Mouse (Mus musculus): ENCODE measurements at regions not wholly inside any gene's neighbourhood (a gene's known extent, or its start where the extent isn't known, plus 50 kb on each side); places are given as distances from the start of the nearest gene placed in this dataset.

GRCm38 (mm10) chr11:18448879-18449278 lies 495.2 kb upstream of the Etaa1 start:
- H3K27ac ChIP-seq (replicated peaks; ENCODE audit: low read depth, low read length) = no peak overlapping the region
- 98% methylated on average over 1 of the region's 1 CpGs for WGBS
- H3K27me3 ChIP-seq (ENCODE audit: control insufficient read depth, insufficient read depth, low read length) = no peaks in the 10 kb centered on the region
- no peak for DNase-seq (ENCODE audit: low spot score)
- no peak overlapping the region for H3K4me2 ChIP-seq (ENCODE audit: low read depth, severe bottlenecking)
- no peaks in the 10 kb centered on the region for H3K36me3 ChIP-seq (ENCODE audit: control insufficient read depth, insufficient read depth, low read length)
- no peak overlapping the region for H3K4me3 ChIP-seq (ENCODE audit: low read depth, low read length)
- no peak for ATAC-seq (ENCODE audit: insufficient number of reproducible peaks, low FRiP score, low TSS enrichment, low read depth)
- H3K9ac ChIP-seq (ENCODE audit: low read length) = no peak overlapping the region
- no peaks in the 10 kb centered on the region for H3K9me3 ChIP-seq (ENCODE audit: control insufficient read depth, low read length)
- H3K4me1 ChIP-seq (ENCODE audit: control insufficient read depth, insufficient read depth, low read length) = no peaks in the 10 kb centered on the region

- H3K4me2 ChIP-seq (ENCODE audit: low read depth, severe bottlenecking) = no peak overlapping the region
- H3K9ac ChIP-seq (ENCODE audit: low read length) = no peak overlapping the region
- no peak for DNase-seq (ENCODE audit: low spot score)
- H3K4me3 ChIP-seq (ENCODE audit: low read depth, low read length) = no peak overlapping the region
- no peaks in the 10 kb centered on the region for H3K4me1 ChIP-seq (ENCODE audit: control insufficient read depth, insufficient read depth, low read length)
- H3K36me3 ChIP-seq (ENCODE audit: control insufficient read depth, insufficient read depth, low read length) = no peaks in the 10 kb centered on the region
- WGBS = 53% methylated on average over 8 of the region's 8 CpGs
- H3K9me3 ChIP-seq (ENCODE audit: control insufficient read depth, low read length) = no peaks in the 10 kb centered on the region
- ATAC-seq (ENCODE audit: insufficient number of reproducible peaks, low FRiP score, low TSS enrichment, low read depth) = no peak
- H3K27me3 ChIP-seq (ENCODE audit: control insufficient read depth, insufficient read depth, low read length) = no peaks in the 10 kb centered on the region
- no peak overlapping the region for H3K27ac ChIP-seq (replicated peaks; ENCODE audit: low read depth, low read length)
Observed at GRCm38 (mm10) chr11:18444600-18444999, 490.9 kb upstream of the Etaa1 start.

- Histone ChIP-seq H3K9ac (ENCODE audit: low read length) (no peak overlapping the region), H3K4me3 (ENCODE audit: low read depth, low read length) (no peak overlapping the region), H3K36me3 (ENCODE audit: control insufficient read depth, insufficient read depth, low read length) (no peaks in the 10 kb centered on the region), H3K27me3 (ENCODE audit: control insufficient read depth, insufficient read depth, low read length) (no peaks in the 10 kb centered on the region), H3K27ac (replicated peaks; ENCODE audit: low read depth, low read length) (no peak overlapping the region), H3K4me1 (ENCODE audit: control insufficient read depth, insufficient read depth, low read length) (no peaks in the 10 kb centered on the region), H3K4me2 (ENCODE audit: low read depth, severe bottlenecking) (no peak overlapping the region), H3K9me3 (ENCODE audit: control insufficient read depth, low read length) (no peaks in the 10 kb centered on the region)
- 42% methylated on average over 5 of the region's 5 CpGs for WGBS
- DNase-seq (ENCODE audit: low spot score) (no peak), ATAC-seq (ENCODE audit: insufficient number of reproducible peaks, low FRiP score, low TSS enrichment, low read depth) (0 out of 2 replicates have a peak, but pooled peaks have one; percentile 35)
Observed at GRCm38 (mm10) chr11:18444101-18444500, 490.4 kb upstream of the Etaa1 start.

DNA sequence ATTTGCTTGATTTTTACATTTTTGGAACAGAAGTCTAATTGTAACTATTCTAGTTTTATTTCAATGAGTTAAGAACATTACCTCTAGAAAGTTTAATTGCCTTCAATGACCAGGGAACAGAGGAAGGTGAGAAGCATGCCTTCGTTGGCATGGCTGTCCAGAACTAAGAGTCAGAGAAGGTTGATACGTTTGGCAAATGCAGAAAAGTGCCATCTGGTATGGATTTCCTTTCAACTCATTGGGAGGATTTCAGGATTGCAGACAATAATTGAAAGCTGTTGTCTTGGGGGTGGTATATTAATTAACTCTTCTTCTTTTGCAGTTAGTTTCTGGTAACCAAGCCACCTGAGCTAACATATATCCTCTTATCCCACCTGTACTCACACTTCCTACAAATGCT lies 489.5 kb upstream of the Etaa1 start:
- WGBS = 75% methylated on average over 2 of the region's 2 CpGs
- no peak for DNase-seq (ENCODE audit: low spot score)
- Histone ChIP-seq H3K27me3 (ENCODE audit: control insufficient read depth, insufficient read depth, low read length) (no peaks in the 10 kb centered on the region), H3K4me3 (ENCODE audit: low read depth, low read length) (no peak overlapping the region), H3K27ac (replicated peaks; ENCODE audit: low read depth, low read length) (no peak overlapping the region), H3K4me2 (ENCODE audit: low read depth, severe bottlenecking) (no peak overlapping the region), H3K9ac (ENCODE audit: low read length) (no peak overlapping the region), H3K4me1 (ENCODE audit: control insufficient read depth, insufficient read depth, low read length) (no peaks in the 10 kb centered on the region), H3K36me3 (ENCODE audit: control insufficient read depth, insufficient read depth, low read length) (no peaks in the 10 kb centered on the region), H3K9me3 (ENCODE audit: control insufficient read depth, low read length) (no peaks in the 10 kb centered on the region)
- no peak for ATAC-seq (ENCODE audit: insufficient number of reproducible peaks, low FRiP score, low TSS enrichment, low read depth)

GRCm38 (mm10) chr11:18437834-18438611 lies 484.3 kb upstream of the Etaa1 start:
- Histone ChIP-seq H3K9me3 (ENCODE audit: control insufficient read depth, low read length) (no peaks in the 10 kb centered on the region), H3K27me3 (ENCODE audit: control insufficient read depth, insufficient read depth, low read length) (no peaks in the 10 kb centered on the region), H3K4me2 (ENCODE audit: low read depth, severe bottlenecking) (no peak overlapping the region), H3K4me1 (ENCODE audit: control insufficient read depth, insufficient read depth, low read length) (no peaks in the 10 kb centered on the region), H3K4me3 (ENCODE audit: low read depth, low read length) (no peak overlapping the region), H3K36me3 (ENCODE audit: control insufficient read depth, insufficient read depth, low read length) (no peaks in the 10 kb centered on the region), H3K27ac (replicated peaks; ENCODE audit: low read depth, low read length) (no peak overlapping the region), H3K9ac (ENCODE audit: low read length) (no peak overlapping the region)
- WGBS = 45% methylated on average over 6 of the region's 6 CpGs
- no peak for DNase-seq (ENCODE audit: low spot score)
- ATAC-seq (ENCODE audit: insufficient number of reproducible peaks, low FRiP score, low TSS enrichment, low read depth) = no peak

DNA sequence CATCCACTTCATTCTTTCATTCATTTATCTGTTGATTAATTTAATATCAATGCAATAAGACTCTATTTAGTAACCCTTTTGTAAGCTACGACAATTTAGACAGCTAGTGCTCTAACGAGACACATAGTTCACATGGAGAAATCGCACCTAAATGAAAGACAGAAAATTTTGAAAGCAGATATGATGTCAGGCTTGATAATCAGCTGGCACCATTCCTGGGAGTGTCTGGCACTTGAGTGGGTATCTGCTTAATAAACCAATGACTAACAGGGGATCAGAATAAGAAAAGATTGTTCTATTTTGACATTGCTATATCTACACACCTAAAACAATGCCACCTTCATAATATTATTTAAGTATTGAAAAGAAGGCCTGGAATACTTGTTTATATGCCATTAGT lies 467.4 kb upstream of the Etaa1 start:
- DNase-seq (ENCODE audit: low spot score) (no peak), ATAC-seq (ENCODE audit: insufficient number of reproducible peaks, low FRiP score, low TSS enrichment, low read depth) (no peak)
- Histone ChIP-seq H3K36me3 (ENCODE audit: control insufficient read depth, insufficient read depth, low read length) (no peaks in the 10 kb centered on the region), H3K27ac (replicated peaks; ENCODE audit: low read depth, low read length) (no peak overlapping the region), H3K9ac (ENCODE audit: low read length) (no peak overlapping the region), H3K4me3 (ENCODE audit: low read depth, low read length) (no peak overlapping the region), H3K9me3 (ENCODE audit: control insufficient read depth, low read length) (no peaks in the 10 kb centered on the region), H3K27me3 (ENCODE audit: control insufficient read depth, insufficient read depth, low read length) (no peaks in the 10 kb centered on the region), H3K4me1 (ENCODE audit: control insufficient read depth, insufficient read depth, low read length) (no peaks in the 10 kb centered on the region), H3K4me2 (ENCODE audit: low read depth, severe bottlenecking) (no peak overlapping the region)
- 92% methylated on average over 3 of the region's 3 CpGs for WGBS

- 66% methylated on average over 1 of the region's 1 CpGs for WGBS
- no peak overlapping the region for H3K4me2 ChIP-seq (ENCODE audit: low read depth, severe bottlenecking)
- ATAC-seq (ENCODE audit: insufficient number of reproducible peaks, low FRiP score, low TSS enrichment, low read depth) (no peak), DNase-seq (ENCODE audit: low spot score) (no peak)
- H3K4me3 ChIP-seq (ENCODE audit: low read depth, low read length) = no peak overlapping the region
- H3K9me3 ChIP-seq (ENCODE audit: control insufficient read depth, low read length) = no peaks in the 10 kb centered on the region
- no peaks in the 10 kb centered on the region for H3K4me1 ChIP-seq (ENCODE audit: control insufficient read depth, insufficient read depth, low read length)
- H3K36me3 ChIP-seq (ENCODE audit: control insufficient read depth, insufficient read depth, low read length) = no peaks in the 10 kb centered on the region
- H3K27me3 ChIP-seq (ENCODE audit: control insufficient read depth, insufficient read depth, low read length) = no peaks in the 10 kb centered on the region
- no peak overlapping the region for H3K9ac ChIP-seq (ENCODE audit: low read length)
- H3K27ac ChIP-seq (replicated peaks; ENCODE audit: low read depth, low read length) = no peak overlapping the region
Observed at GRCm38 (mm10) chr11:18413769-18414168, 460.1 kb upstream of the Etaa1 start.

DNA sequence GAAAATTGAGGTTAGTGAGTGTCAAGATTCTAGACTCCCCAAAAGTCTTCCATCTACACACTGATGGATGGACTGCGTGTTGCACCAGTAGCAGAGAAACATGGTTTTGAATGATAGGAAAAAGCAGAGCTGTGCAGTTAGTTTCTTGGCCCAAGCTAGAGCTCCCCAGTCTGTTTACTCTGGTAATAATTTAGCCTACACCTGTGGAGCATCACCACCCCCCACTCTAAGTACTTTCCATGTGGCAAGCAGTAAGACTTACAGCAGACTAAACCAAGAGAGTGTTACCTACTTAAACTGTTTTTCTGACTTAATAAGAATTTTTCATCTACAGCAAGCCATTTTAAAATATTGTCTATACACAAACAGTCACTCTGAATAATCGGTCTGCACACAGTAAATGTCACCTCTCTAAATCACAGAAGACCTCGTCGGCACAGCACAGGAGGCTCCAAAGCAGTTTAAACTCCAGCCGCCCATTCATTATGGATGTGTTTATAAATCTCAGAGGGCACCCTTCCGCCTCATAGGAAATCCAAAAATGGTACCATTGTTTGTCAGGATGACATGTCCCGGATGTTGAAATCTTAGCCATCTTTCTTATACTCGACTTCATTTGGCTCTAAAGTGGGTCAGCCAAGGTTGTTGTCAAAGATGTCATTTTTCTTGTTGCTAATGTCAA lies 454.5 kb upstream of the Etaa1 start:
- Histone ChIP-seq H3K9me3 (ENCODE audit: control insufficient read depth, low read length) (no peaks in the 10 kb centered on the region), H3K4me3 (ENCODE audit: low read depth, low read length) (no peak overlapping the region), H3K27ac (replicated peaks; ENCODE audit: low read depth, low read length) (no peak overlapping the region), H3K27me3 (ENCODE audit: control insufficient read depth, insufficient read depth, low read length) (no peaks in the 10 kb centered on the region), H3K4me1 (ENCODE audit: control insufficient read depth, insufficient read depth, low read length) (no peaks in the 10 kb centered on the region), H3K4me2 (ENCODE audit: low read depth, severe bottlenecking) (no peak overlapping the region), H3K9ac (ENCODE audit: low read length) (no peak overlapping the region), H3K36me3 (ENCODE audit: control insufficient read depth, insufficient read depth, low read length) (no peaks in the 10 kb centered on the region)
- DNase-seq (ENCODE audit: low spot score) (no peak), ATAC-seq (ENCODE audit: insufficient number of reproducible peaks, low FRiP score, low TSS enrichment, low read depth) (no peak)
- 73% methylated on average over 8 of the region's 8 CpGs for WGBS

Data from limb, embryonic 11.5 days (tissue).